Mouse (Mus musculus): ENCODE measurements around the gene Sertad3.
"Not testable (repeated sequence)": the region's sequence is repeated elsewhere in the genome, so short reads cannot be mapped to it uniquely, and the experiment has no call there.

Sertad3 gene

DNA sequence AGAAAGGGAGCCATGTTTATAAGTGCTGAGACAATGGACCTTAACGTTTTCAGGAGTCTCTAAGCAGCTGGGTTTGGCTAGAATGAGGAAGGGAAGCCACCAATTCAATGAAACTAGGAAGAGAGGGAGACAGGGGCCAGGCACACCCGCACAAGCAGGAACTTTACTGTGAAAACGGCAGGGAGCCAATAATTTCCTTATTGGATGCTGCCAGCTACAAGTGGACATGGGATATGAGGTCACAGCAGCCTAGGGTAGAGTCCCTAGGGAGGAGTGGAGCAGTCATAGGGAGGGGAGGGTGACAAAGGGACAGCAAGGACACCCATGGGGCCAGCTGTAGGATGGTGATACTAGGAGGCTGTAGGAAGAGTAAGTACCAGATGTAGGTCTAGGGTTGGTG is 19.5 kb downstream of the Sertad3 start:
- no peak for DNase-seq (ENCODE audit: low read depth)

- DNase-seq (ENCODE audit: low read depth): no peak
Observed at GRCm38 (mm10) chr7:27493450-27493849, 19.9 kb downstream of the Sertad3 start.

- DNase-seq (ENCODE audit: low read depth): not testable (repeated sequence)
Observed at GRCm38 (mm10) chr7:27494659-27495367, 21.2 kb downstream of the Sertad3 start.

- no peak for DNase-seq (ENCODE audit: low read depth)
Observed at GRCm38 (mm10) chr7:27499036-27499435, 25.5 kb downstream of the Sertad3 start, which contains the start of gene Prx. TSS of gene Prx (plus strand) at chr7:27499324.

DNA sequence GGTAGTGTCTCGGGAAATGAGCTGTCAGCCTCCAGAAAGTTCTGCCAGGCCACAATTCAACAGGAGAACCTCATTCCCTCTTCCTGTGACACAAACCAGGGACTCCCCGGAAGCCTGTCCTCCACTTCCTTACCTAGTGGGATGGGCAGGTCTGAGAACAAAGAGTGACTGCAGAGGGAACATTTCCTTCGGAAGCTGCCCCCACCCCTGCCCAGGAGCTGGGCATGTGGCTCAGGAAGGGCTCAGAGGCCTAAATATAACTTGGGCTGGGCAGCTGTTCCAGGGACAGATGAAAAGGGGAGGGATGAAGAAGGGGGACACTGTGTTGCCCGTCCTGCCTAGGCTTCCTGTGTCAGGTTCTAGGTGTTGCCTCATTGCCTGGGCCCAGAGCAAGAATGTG is 28.1 kb downstream of the Sertad3 start:
- no peak for DNase-seq (ENCODE audit: low read depth)

DNA sequence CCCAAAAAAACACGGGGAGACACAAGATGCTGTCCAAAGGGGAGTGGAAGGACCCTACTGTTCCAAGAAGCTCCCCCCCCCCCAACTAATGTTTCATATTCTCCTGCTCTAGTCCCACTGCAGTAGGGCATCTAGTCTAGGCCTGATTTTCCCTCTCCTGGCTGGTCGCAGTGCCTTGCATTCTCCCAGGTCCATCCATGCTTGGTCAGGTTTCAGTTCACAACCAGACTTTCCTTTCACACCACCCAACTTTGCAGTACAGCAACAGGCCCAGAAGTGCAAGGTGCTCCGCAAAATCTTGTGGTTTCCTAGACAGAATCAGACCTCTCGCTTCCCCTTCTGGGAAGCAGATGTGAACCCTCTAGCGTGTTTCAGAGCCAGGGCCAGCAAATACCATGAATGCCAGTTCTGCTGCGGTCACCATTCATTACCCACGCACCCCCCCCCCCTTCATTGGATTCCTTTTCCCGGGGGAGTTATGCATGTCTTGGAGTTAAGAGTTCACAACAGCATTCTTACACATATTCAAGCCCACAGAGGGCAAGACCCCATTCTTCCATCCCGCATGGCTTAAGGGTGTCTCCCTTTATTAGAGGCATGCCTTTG is 33.3 kb downstream of the Sertad3 start:
- DNase-seq (ENCODE audit: low read depth): no peak

DNA sequence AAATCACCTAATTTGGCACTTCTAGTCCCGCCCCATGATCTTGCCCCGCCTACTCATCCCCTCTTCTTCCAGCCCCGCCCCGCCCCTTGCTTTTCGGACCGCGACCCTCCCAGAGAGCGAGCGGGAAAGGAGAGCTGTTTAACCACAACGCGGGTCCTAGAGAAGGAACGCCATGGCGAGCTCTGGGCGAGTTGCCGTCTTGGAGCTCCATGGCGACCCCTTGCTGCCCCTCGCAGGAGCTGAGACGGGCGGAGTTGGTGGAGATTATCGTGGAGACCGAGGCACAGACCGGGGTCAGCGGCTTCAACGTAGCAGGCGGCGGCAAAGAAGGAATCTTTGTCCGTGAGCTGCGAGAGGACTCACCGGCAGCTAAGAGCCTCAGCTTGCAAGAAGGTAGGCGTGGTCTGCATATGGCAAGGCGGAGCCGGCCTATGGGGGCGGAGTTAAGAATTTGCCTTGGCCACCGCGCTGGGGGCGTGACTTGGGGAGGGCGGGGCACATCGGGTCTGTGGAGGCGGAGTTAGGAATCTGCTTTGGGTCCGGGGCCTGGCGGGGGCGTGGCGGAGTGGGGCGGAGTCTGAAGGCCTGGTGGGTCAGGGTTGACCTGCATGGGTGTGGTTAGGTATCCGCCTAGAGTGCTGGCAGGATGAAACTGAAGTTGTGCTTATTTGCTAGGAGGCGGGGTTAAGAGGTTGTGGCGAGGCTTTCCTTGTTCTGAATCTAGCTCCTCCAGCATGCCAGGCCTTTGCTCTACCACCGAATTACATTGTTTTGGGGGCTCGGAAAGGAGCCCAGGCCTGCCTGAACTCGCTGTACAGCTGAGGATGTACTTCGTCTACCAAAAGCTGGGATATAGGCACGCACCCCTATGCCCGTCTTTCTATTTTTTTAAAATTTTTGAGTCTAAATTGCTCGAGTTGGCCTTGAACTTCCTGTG is 34.4 kb downstream of the Sertad3 start:
- DNase-seq (ENCODE audit: low read depth): peak; percentile 98

DNA sequence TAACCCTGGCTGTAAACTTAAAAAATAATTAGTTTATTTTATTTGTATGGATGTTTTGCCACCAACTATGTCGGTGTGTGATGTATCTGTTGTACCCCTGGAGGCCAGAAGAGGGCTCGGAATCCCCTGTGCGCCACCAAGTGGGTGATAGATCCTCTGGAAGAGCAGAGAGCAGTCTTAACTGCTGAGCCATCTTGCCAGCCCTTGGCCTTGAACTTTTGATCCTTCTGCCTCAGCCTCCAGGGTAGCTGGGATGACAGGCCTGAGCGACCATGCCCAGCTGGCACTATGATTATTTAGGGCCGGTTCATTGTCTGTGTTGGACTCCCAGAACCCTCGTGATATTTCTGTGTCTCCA is 35.1 kb downstream of the Sertad3 start:
- peak; percentile 85 for DNase-seq (ENCODE audit: low read depth)

- no peak for DNase-seq (ENCODE audit: low read depth)
Observed at GRCm38 (mm10) chr7:27510809-27511208, 37.2 kb downstream of the Sertad3 start.

DNA sequence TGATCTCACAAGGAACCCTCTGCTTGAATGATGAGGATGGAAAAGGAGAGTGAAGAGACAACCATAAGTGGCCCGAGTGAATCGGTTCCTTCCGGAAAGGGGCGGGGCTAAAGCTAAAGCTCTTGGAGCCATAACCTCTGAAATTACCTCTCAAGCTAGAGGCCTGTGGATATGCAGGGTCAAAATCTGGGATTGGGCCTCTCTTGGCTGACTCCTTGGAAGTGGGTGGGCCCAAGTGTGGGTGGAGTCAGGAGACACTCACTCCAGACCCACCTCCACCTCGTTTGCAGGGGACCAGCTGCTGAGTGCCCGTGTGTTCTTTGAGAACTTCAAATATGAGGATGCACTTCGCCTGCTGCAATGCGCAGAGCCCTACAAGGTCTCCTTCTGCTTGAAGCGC is 41.4 kb downstream of the Sertad3 start:
- DNase-seq (ENCODE audit: low read depth): no peak

DNA sequence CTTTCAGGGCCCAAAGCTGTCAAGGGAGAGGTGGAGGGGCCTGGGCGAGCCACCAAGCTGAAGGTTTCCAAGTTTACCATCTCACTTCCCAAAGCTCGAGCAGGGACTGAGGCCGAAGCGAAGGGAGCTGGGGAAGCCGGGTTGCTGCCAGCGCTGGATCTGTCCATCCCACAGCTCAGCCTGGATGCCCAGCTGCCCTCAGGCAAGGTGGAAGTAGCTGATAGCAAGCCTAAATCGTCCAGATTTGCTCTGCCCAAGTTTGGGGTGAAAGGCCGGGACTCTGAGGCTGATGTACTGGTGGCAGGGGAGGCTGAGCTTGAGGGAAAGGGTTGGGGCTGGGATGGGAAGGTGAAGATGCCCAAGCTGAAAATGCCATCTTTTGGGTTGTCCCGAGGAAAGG is 44.7 kb downstream of the Sertad3 start:
- no peak for DNase-seq (ENCODE audit: low read depth)

DNA sequence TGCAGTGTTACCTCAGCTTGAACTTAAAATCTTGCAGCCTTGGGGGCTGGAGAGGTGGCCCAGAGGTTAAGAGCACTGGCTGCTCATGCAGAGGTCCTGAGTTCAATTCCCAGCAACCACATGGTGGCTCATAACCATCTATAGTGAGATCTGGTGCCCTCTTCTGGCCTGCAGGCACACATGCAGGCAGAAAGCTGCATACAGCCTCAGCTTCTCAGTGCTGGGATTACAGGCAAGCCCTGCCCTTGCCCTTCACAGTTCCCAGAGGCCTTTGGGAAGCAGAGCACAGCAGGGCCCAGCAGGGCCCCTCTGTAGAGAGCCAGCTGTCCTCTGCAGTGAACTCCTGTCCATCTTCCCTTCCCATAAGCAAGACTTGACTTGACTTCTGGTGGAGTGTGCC is 46.5 kb downstream of the Sertad3 start:
- DNase-seq (ENCODE audit: low read depth): no peak

- DNase-seq (ENCODE audit: low read depth): no peak
Observed at GRCm38 (mm10) chr7:27520599-27520998, 47.0 kb downstream of the Sertad3 start.

DNA sequence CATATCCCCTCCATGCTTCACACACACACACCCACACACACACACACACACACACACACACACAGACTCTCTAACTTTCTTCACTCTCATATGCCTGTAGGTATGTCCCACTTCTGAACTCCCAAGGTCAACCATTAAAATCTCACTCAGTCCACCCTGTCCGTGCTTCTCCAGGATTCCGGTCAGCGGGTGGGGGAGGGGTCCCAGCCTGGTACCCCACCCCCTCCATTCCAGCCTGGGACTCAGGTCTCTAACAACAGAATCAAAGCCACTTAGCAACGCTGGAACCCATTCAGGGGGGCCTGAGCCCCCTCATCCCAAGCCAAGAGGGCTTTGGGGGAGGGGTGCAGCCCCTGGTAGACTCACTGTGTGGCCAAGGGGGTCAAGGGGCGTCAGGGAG is 49.4 kb downstream of the Sertad3 start, which contains the start of gene Hipk4:
Hipk4 (plus strand) TSS at position 301 of the 400 bp plus-strand sequence.
- DNase-seq (ENCODE audit: low read depth): no peak

DNA sequence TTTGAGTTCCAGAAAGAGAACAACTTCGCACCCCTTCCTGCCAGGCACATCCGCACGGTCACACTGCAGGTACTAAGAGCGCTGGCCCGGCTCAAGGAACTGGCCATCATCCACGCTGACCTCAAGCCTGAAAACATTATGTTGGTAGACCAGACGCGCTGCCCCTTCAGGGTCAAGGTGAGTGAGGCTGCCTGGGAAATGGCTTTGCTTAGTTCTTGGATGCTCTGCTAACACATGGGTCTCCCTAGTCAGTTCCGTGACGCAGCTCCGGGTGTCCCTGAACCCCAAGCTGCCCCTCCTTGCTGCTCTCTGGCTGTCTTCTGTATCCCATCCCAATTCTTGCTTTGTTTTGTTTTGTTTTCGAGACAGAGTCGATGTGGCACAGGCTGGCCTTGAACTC is 50.2 kb downstream of the Sertad3 start:
- DNase-seq (ENCODE audit: low read depth): no peak

DNA sequence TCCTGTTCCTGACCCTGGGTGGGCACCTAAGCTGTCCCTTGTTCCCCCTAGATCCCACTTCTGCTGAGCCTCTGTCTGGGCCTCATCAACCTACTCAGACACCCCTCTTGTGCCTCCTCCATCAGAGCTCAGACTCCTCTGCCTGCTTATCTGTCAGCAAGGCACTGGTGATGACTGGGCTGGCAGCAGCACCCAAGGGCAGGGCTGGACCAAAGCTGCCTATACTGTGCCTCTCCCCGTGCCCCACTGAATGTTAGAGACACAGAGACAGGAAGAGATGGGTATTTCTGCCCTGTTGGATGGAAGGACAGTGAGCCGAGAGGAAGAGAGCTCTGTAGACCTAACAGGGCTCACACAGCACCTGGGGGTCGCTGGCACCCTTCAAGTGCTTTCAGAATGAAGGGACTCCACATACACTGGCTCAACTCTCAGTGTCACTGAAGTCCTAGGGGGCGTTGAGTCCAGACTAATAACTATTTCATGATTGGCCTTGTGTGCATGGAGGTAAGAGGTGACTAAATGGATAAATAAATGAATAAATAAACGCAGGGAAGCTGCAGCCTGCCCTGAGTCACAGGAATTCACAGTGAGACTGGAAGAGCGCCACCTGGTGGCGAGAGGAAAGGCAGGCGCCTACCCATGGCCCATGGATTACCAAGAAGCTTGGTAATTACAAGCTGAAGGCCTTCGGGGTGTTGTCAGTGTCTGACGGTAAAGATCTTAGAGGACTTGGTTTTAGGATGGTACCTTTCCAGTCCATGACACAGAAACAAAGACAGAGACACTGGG is 52.7 kb downstream of the Sertad3 start:
- peak; percentile 88 for DNase-seq (ENCODE audit: low read depth)

All from naive thymus-derived CD4-positive, alpha-beta T cell, adult 2 months (primary cell).